Mouse (Mus musculus) spleen, postnatal 14 days (tissue): ENCODE measurements around the gene Cnr2.

Experiments used
- DNase-seq, 2 experiments: peaks; one replicate each; pipeline ENCODE4 v3.0.0; 2021 to 2022; ENCODE audit warnings: low spot score in 2 of 2

Gene Cnr2

GRCm38 (mm10) chr4:135875991-135876582, 19.1 kb upstream of the Cnr2 start:
- peak; percentile 48 to 58 for DNase-seq

- peak; percentile 61 to 71 for DNase-seq
Observed at GRCm38 (mm10) chr4:135876583-135877020, 18.6 kb upstream of the Cnr2 start.

GRCm38 (mm10) chr4:135877742-135878141, 17.5 kb upstream of the Cnr2 start:
- no peak for DNase-seq

- DNase-seq = no peak
Observed at GRCm38 (mm10) chr4:135879021-135879420, 16.2 kb upstream of the Cnr2 start.

GRCm38 (mm10) chr4:135880018-135880417, 15.2 kb upstream of the Cnr2 start:
- no peak for DNase-seq

DNA sequence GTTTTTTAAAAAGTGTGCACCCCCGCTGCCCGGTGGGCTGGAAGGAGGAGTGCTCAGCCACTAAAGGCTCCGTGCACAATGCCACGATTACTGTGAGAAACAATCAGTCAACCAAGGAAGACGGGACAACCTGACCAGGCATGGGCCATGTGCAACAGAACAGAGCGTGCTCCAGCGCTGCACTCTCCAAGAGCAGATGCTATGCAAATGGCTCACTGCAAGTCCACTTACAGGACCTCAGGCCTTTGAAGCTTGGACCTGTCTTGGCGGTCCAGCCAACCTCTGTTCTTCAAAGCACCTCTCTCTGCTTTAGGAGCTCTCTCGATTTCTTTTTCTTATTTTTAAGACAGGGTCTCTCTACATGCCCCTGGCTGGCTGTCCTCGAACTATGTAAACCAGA, 14.6 kb upstream of the Cnr2 start:
- DNase-seq = no peak

DNA sequence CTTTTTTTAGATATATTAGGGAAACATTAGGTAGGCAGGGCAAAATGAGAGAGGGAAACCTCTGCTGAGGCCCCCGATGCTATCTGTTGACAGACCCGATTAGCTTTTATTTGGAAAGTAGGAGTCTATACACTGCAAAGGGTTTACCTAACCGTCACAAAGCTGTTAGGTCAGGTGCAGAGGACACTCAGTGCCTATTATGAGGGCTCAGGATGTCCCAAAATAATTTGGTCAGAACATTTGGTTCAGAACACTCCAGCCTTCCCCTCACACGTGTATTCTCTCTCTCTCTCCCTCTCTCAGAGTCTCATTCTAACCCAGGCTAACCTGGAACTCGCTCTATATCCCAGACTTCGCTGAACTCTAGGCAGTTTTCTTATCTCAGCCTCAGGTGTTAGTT, 13.2 kb upstream of the Cnr2 start:
- no peak for DNase-seq

GRCm38 (mm10) chr4:135883401-135883851, 11.8 kb upstream of the Cnr2 start:
- no peak for DNase-seq

DNA sequence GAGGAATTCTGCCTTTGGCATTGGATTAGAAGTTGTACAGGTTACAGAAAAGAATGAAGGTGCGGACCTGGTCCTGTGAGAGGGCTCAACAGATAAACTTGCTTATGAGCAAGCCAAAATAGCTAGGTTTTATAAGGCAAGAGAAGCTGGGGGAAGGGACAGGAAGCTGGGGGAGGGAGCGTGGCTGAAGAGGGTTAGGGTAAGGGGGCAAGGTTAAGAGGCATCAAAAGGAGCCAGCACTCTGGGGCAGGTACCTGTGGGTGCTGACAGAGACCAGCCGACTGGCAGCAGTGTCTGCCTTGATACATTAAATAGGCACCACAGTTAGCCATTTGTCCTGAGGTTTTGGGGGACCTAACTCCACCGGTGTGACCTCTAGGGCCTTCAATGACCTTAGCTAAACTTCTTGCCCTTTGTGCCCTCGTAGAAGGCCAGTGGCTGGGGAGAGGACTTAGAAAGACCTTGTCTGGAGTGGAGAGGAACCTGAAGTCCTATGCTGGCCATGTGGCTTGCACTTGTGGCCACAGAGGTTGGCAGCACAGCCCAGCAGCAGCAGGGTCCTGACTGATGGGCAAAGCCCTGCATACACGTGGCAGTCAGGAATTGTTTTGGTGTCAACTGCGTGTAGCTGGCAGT, 11.2 kb upstream of the Cnr2 start:
- DNase-seq = no peak

- DNase-seq = no peak
Observed at GRCm38 (mm10) chr4:135884531-135884930, 10.7 kb upstream of the Cnr2 start.

- no peak for DNase-seq
Observed at GRCm38 (mm10) chr4:135885676-135886075, 9.5 kb upstream of the Cnr2 start.

GRCm38 (mm10) chr4:135886184-135886583, 9.0 kb upstream of the Cnr2 start:
- DNase-seq = no peak

GRCm38 (mm10) chr4:135888448-135889057, 6.6 kb upstream of the Cnr2 start:
- no peak for DNase-seq

DNA sequence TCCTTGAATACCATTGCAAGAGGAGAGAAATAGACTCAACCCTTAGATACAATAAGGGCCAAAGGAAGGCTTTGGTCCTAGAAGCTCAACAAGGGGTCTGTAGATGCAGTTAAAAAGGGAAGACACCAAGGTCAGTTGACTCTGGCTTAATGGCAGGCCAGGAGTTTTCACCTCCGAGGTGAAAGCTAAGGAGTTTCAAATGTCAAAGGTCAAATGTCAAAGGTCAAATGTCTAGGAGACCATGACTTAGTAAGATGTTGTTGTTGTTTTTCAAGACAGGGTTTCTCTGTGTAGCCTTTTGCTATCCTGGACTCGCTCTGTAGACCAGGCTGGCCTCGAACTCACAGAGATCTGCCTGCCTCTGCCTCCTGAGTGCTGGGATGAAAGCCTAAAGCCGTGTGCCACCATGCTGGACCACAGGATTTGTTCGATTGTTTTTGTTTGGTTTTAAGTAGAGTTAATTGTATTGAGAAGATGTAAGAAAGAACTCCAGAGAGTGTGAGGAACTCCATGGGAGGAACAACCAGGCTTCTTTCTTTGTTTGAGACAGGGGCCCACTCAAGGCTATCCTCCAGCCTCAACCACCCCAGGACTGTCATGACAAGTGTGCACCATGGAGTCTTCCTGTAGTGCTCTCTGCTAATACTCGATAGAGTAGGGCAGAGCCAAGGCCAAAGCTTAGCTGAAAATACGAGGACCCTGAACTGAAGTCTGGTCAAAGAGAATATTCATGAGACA, 5.9 kb upstream of the Cnr2 start:
- DNase-seq = no peak

DNA sequence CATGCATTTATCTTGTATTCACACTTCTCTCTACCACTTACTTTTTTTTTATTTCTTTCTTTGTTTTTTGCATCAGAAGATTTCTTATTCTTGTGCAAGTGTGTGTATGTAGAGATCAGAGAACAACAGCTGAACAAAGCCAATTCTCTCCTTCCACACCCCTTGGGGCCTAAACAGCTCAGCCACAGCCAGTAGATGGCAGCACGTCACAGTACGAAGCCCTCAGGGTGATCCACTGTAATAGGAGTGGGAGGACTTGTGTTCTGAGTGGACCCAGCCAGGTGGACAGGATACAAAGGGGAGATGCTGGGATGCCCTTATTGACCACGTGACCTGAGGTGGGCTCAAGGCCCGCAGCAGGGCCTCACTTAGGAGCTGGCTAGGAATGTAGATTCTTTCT, 5.3 kb upstream of the Cnr2 start:
- DNase-seq = peak; percentile 66 to 78

DNA sequence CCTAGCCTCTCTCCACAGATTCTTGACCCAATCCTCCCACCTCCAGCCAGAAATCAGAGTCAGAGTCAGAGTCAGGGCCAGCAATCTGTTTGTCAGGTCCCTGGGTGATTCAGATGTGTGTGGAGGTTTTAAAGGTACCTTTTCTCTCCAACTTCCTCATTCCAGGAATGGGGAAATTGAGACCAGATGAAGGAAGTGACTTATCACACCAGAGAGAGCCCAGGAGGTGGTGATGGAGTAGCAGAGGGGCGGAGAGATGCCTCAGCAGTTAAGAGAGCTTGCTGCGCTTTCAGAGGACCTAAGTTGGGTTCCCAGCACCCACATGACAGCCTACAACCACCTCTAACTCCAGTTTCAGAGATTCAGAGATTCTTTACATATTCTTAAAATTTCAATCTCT, 3.7 kb upstream of the Cnr2 start:
- no peak for DNase-seq

DNA sequence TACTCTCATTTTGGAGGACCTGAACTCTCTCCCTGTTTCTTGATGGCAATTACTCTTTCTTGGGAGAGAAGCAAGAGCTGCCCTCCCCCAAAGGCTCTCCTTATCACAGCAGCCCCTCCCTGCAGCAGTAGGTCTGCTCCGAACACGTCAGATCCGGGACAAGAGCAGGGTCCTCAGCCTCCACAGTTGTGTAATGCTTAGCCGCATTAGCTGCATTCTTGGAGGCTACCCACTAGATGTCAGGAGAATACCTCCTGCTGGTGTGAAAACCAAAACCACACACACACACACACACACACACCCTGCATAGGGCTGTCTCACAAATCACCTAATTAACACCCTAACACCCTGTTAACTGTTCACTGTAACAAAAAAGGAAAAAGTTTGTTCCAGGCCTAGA, 2.3 kb upstream of the Cnr2 start:
- no peak for DNase-seq

DNA sequence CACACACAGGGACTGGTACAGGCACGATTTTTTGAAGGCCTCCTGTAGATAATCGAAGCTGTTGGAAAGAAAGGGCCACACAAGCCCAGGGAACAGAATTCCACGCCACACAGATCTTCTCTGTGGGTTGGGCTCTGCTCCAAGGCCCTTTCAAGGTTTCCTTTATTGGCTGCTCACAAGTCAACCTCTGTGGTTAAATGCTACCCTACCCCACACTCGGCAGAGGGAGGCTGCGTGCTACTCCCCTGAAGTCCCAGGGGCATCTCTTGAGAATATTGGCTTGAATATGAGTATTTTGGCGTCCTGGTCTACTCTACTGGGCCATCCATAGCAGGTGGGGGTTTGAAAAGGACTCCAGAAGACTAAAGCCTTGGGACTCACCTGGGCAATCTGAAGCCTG, 963 bp downstream of the Cnr2 start:
- no peak for DNase-seq

- DNase-seq = peak; percentile 36 to 61
Observed at GRCm38 (mm10) chr4:135898380-135899049, 3.3 kb downstream of the Cnr2 start.

- no peak for DNase-seq
Observed at GRCm38 (mm10) chr4:135899050-135899448, 3.9 kb downstream of the Cnr2 start.

DNA sequence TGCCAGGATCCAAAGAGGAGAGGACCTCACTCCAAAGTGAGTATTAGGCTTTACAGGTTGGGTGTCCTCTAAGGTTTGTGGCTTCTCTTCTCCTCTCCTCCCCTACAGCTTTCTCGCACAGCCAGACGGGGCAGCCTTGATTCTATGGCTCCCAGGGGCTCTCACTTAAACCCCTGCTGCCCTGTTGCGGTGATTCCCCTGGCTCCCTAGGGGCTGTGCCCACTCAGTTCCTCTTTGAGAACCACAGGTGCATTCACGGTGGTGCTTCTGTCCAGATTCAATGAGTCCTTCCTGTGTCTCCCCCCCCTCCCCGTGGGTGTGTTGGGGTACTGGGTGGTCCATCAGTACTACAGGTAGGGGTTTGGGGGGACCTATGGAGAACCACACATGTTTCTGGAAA, 4.8 kb downstream of the Cnr2 start:
- DNase-seq = peak; percentile 43 to 69
